Mouse (Mus musculus): ENCODE data around the gene Nup88. TPM values are rescaled to one million over a fixed set of nuclear protein-coding genes. Genes with fewer than 3 reads are reported as not detected.

The Nup88 gene
- total and polyA plus RNA-seq, 2 experiments from 2014 or later, result 63.9 to 99.8 TPM

GRCm38 (mm10) chr11:70970560-70971540 is 1.1 kb upstream of the Nup88 start:
- peaks cover 28% of the 10 kb centered on the region for H3K36me3 ChIP-seq (ENCODE audit: insufficient read depth, low read length)
- H3K9ac ChIP-seq (replicated peaks; ENCODE audit: low read length), result peak overlapping the region; percentile 87
- TF ChIP-seq CTCF (IDR thresholded peaks at IDR 0.05; ENCODE audit: low read depth), result peak; percentile 45
- peaks cover 8% of the 10 kb centered on the region; the same call in 1 of the 2 replicates for H3K4me1 ChIP-seq (ENCODE audit: insufficient read depth, low read length)
- peak overlapping the region; percentile 92 for H3K4me2 ChIP-seq (ENCODE audit: low read depth, low read length)
- 16% methylated on average over 24 of the region's 24 CpGs for WGBS
- H3K27me3 ChIP-seq (ENCODE audit: insufficient read depth, low read length), result no peaks in the 10 kb centered on the region
- DNase-seq (ENCODE audit: low spot score) (peak; percentile 58), ATAC-seq (peak; percentile 18; the same call in 1 of the 2 replicates)
- H3K4me3 ChIP-seq (ENCODE audit: low read length), result peak overlapping the region; percentile 95
- peak overlapping the region; percentile 92 for H3K27ac ChIP-seq
- H3K9me3 ChIP-seq (ENCODE audit: low read length), result no peaks in the 10 kb centered on the region

GRCm38 (mm10) chr11:70969271-70969794 is 440 bp downstream of the Nup88 start:
- WGBS, result under 1% methylated on average over 25 of the region's 25 CpGs
- H3K27ac ChIP-seq, result peak overlapping the region; percentile 92
- ATAC-seq (0 out of 2 replicates have a peak, but pooled peaks have one; percentile 3), DNase-seq (ENCODE audit: low spot score) (peak; percentile 31)
- H3K36me3 ChIP-seq (ENCODE audit: insufficient read depth, low read length), result peaks cover 31% of the 10 kb centered on the region
- peak overlapping the region; percentile 87 for H3K9ac ChIP-seq (replicated peaks; ENCODE audit: low read length)
- no peak for TF ChIP-seq CTCF (IDR thresholded peaks at IDR 0.05; ENCODE audit: low read depth)
- peaks cover 8% of the 10 kb centered on the region; the same call in 1 of the 2 replicates for H3K4me1 ChIP-seq (ENCODE audit: insufficient read depth, low read length)
- no peaks in the 10 kb centered on the region for H3K27me3 ChIP-seq (ENCODE audit: insufficient read depth, low read length)
- H3K9me3 ChIP-seq (ENCODE audit: low read length), result no peaks in the 10 kb centered on the region
- peak overlapping the region; percentile 95 for H3K4me3 ChIP-seq (ENCODE audit: low read length)
- H3K4me2 ChIP-seq (ENCODE audit: low read depth, low read length), result peak overlapping the region; percentile 92

- H3K9ac ChIP-seq (replicated peaks; ENCODE audit: low read length), result no peak overlapping the region
- H3K36me3 ChIP-seq (ENCODE audit: insufficient read depth, low read length), result peaks cover 37% of the 10 kb centered on the region
- WGBS, result 81% methylated on average over 4 of the region's 4 CpGs
- peaks cover 8% of the 10 kb centered on the region; the same call in 1 of the 2 replicates for H3K4me1 ChIP-seq (ENCODE audit: insufficient read depth, low read length)
- no peaks in the 10 kb centered on the region for H3K27me3 ChIP-seq (ENCODE audit: insufficient read depth, low read length)
- no peak overlapping the region for H3K4me3 ChIP-seq (ENCODE audit: low read length)
- ATAC-seq (no peak), DNase-seq (ENCODE audit: low spot score) (no peak)
- TF ChIP-seq CTCF (IDR thresholded peaks at IDR 0.05; ENCODE audit: low read depth), result no peak
- H3K4me2 ChIP-seq (ENCODE audit: low read depth, low read length), result no peak overlapping the region
- H3K27ac ChIP-seq, result no peak overlapping the region
- no peaks in the 10 kb centered on the region for H3K9me3 ChIP-seq (ENCODE audit: low read length)
These were observed 5.4 kb downstream of the Nup88 start for GRCm38 (mm10) chr11:70964222-70964907.

GRCm38 (mm10) chr11:70960786-70961554 is 8.8 kb downstream of the Nup88 start:
- no peaks in the 10 kb centered on the region for H3K4me1 ChIP-seq (ENCODE audit: insufficient read depth, low read length)
- H3K4me3 ChIP-seq (ENCODE audit: low read length), result no peak overlapping the region
- WGBS, result 90% methylated on average over 5 of the region's 5 CpGs
- DNase-seq (ENCODE audit: low spot score) (no peak), ATAC-seq (no peak)
- no peak overlapping the region for H3K4me2 ChIP-seq (ENCODE audit: low read depth, low read length)
- H3K9me3 ChIP-seq (ENCODE audit: low read length), result no peaks in the 10 kb centered on the region
- no peak for TF ChIP-seq CTCF (IDR thresholded peaks at IDR 0.05; ENCODE audit: low read depth)
- H3K36me3 ChIP-seq (ENCODE audit: insufficient read depth, low read length), result peaks cover 57% of the 10 kb centered on the region
- no peaks in the 10 kb centered on the region for H3K27me3 ChIP-seq (ENCODE audit: insufficient read depth, low read length)
- H3K27ac ChIP-seq, result no peak overlapping the region
- H3K9ac ChIP-seq (replicated peaks; ENCODE audit: low read length), result no peak overlapping the region

- Histone ChIP-seq H3K4me1 (ENCODE audit: insufficient read depth, low read length) (no peaks in the 10 kb centered on the region), H3K9ac (replicated peaks; ENCODE audit: low read length) (no peak overlapping the region), H3K36me3 (ENCODE audit: insufficient read depth, low read length) (peaks cover 76% of the 10 kb centered on the region), H3K4me3 (ENCODE audit: low read length) (no peak overlapping the region), H3K27ac (no peak overlapping the region), H3K4me2 (ENCODE audit: low read depth, low read length) (no peak overlapping the region), H3K9me3 (ENCODE audit: low read length) (no peaks in the 10 kb centered on the region), H3K27me3 (ENCODE audit: insufficient read depth, low read length) (no peaks in the 10 kb centered on the region)
- 92% methylated on average over 4 of the region's 4 CpGs for WGBS
- no peak for ATAC-seq
- TF ChIP-seq CTCF (IDR thresholded peaks at IDR 0.05; ENCODE audit: low read depth), result no peak
- no peak for DNase-seq (ENCODE audit: low spot score)
These were observed 15.1 kb downstream of the Nup88 start for GRCm38 (mm10) chr11:70954711-70955110.

All from hindbrain, postnatal 0 days (tissue).